Mouse (Mus musculus) liver, adult 2 months (tissue): ENCODE results near the gene Atf7ip2.

ENCODE experiments used
- CTCF ChIP-seq: fragments of 200-500 bp; IDR thresholded peaks from 2 replicates; pipeline ENCODE4 v1.5.1; 2011; ENCODE audit warnings: low read depth, low read length, control low read depth
- POLR2A ChIP-seq: fragments of 200-500 bp; IDR thresholded peaks from 2 replicates; pipeline ENCODE4 v1.6.1; 2011; ENCODE audit warnings: low read length, control low read depth; ENCODE audit not compliant: insufficient read depth; ENCODE audit errors: extremely low read depth

DNA sequence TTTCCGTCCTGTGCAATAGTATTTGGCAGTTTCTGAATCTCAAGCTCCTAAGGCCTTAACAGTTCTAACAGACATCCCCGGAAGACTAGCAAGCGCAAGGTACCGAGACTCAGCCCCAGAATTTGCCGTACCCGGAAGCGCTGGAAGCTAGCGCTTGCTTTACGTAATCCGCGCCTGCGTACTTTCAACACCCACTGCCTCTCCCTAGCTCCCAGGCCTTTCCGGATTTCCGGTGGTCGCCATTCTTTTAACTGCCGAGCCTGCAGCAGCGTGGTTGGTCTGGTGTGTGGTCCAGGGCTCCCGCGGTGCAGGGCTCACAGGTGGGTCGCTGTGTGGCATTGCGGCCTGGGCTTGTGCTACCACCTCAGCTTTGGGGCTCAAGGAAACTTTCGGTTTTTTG is 22.5 kb upstream of the Atf7ip2 start, which contains the start of gene Rpl39l:
- TF ChIP-seq POLR2A (no peak), CTCF (no peak)
